Mouse (Mus musculus) G1E (cell line): ENCODE measurements around the gene Best1. TPM values are rescaled to one million over a fixed set of nuclear protein-coding genes. Genes with fewer than 3 reads are reported as not detected.

Source experiments
- ATAC-seq: 2 replicates; pipeline ENCODE4 v1.8.0; 2016; ENCODE audit warnings: mild to moderate bottlenecking; ENCODE audit not compliant: insufficient number of reproducible peaks, poor library complexity, low FRiP score, severe bottlenecking; ENCODE audit errors: extremely low read depth
- DNase-seq: peaks from one replicate; pipeline ENCODE4 v3.0.0; 2012; ENCODE audit warnings: low spot score
- H3K27me3 ChIP-seq: 2 replicates; pipeline ENCODE4 v1.6.1; 2012; ENCODE audit warnings: mild to moderate bottlenecking, low read length, inconsistent platforms; ENCODE audit not compliant: insufficient read depth
- H3K36me3 ChIP-seq: replicated peaks from 2 replicates; pipeline ENCODE3; 2012; ENCODE audit warnings: mild to moderate bottlenecking, inconsistent platforms
- H3K4me1 ChIP-seq: 2 replicates; pipeline ENCODE4 v1.6.1; 2012; ENCODE audit warnings: low read depth, low read length, inconsistent platforms, mixed read lengths; ENCODE audit not compliant: insufficient read depth
- H3K4me3 ChIP-seq: 2 replicates; pipeline ENCODE4 v1.5.1; 2012; ENCODE audit warnings: low read depth, mild to moderate bottlenecking, inconsistent platforms, low read length, moderate library complexity, mixed read lengths
- H3K9me3 ChIP-seq: replicated peaks from 2 replicates; pipeline ENCODE4 v1.6.1; 2012; ENCODE audit warnings: inconsistent platforms
- CTCF ChIP-seq: IDR thresholded peaks from 2 replicates; pipeline ENCODE4 v1.5.1; 2012; ENCODE audit warnings: low read depth, low read length, inconsistent platforms, mixed read lengths
- GATA1 ChIP-seq: IDR thresholded peaks from 2 replicates; pipeline ENCODE4 v1.6.1; 2012; ENCODE audit warnings: borderline replicate concordance, low read length, inconsistent platforms, mixed read lengths
- GATA2 ChIP-seq: IDR thresholded peaks from 2 replicates; pipeline ENCODE4 v1.6.1; 2012; ENCODE audit warnings: low read depth, low read length, inconsistent platforms, borderline replicate concordance
- POLR2AphosphoS5 ChIP-seq: IDR thresholded peaks from 2 replicates; pipeline ENCODE4 v1.6.1; 2012; ENCODE audit warnings: low read depth, low read length, inconsistent platforms; ENCODE audit not compliant: insufficient replicate concordance
- TAL1 ChIP-seq: conservative IDR thresholded peaks from 2 replicates; pipeline ENCODE4 v1.6.1; 2012; ENCODE audit warnings: low read depth, low read length, inconsistent platforms, mixed read lengths
- polyA plus RNA-seq: library from polyadenylated mRNA; stranded (reverse); fragments of >175 nt; gene quantifications from 2 replicates; pipeline ENCODE4 v1.2.3, GENCODE M21; 2012
- total RNA-seq, 2 experiments: library from RNA; stranded (forward) in 1 of 2; stranded (reverse) in 1 of 2; fragments of 200-1000 nt in 1 of 2; fragments of >200 nt in 1 of 2; fragmentation: Nextera tagmentation in 1 of 2; gene quantifications; 2 replicates each; pipeline ENCODE4 v1.2.3; 2014 to 2017

Gene Best1
- total and polyA plus RNA-seq, 3 experiments, result 0.03 to 0.22 TPM; not detected in 1

DNA sequence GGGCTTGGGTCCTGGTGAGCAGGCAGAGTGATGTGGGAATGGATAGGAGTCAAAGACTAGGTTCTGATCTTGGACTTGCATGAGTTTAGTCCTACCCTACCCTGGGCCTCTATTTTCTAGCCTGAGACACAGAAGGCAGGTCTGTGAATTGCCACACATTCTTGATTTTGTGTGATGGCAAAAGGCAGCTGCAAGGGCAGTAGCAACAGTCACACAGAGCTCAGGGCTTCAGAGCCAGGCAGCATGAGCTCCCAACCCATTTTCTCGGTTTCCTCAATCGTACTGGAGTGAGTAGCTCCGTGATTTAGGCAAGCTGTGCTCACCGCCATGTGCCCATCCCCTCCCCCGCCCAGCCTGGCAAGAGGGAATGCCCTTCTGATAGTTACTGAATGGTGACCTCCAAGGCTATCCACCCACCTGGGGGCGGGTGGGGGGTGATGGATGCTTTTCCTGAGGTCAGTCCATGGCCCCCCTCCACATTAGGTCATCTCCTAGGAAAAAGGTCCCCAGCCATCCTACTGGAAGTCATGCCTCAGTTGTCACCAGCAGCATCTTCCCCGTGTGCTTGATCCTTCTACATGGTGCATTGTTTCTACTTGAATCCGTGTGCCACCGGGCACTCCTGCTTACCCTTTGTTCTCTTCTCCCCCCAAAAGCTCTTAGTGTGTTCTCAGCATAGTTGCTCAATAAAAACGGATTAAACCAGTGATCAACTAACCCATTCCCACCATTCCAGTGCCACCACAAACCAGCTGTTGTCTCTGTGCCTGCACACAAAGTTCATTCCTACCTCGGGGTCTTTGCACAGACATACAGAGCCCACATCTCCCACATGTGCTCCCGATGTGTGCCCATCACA lies 4.0 kb downstream of the Best1 start:
- peaks cover 22% of the 10 kb centered on the region for H3K27me3 ChIP-seq
- H3K4me1 ChIP-seq, result peaks cover 41% of the 10 kb centered on the region
- no peak overlapping the region for H3K4me3 ChIP-seq
- no peak for TF ChIP-seq TAL1
- no peak for TF ChIP-seq POLR2AphosphoS5
- no peak for TF ChIP-seq GATA2
- no peak for TF ChIP-seq CTCF
- no peak for TF ChIP-seq GATA1
- peaks cover 3% of the 10 kb centered on the region for H3K9me3 ChIP-seq
- ATAC-seq (no peak), DNase-seq (no peak)
- H3K36me3 ChIP-seq, result no peaks in the 10 kb centered on the region

DNA sequence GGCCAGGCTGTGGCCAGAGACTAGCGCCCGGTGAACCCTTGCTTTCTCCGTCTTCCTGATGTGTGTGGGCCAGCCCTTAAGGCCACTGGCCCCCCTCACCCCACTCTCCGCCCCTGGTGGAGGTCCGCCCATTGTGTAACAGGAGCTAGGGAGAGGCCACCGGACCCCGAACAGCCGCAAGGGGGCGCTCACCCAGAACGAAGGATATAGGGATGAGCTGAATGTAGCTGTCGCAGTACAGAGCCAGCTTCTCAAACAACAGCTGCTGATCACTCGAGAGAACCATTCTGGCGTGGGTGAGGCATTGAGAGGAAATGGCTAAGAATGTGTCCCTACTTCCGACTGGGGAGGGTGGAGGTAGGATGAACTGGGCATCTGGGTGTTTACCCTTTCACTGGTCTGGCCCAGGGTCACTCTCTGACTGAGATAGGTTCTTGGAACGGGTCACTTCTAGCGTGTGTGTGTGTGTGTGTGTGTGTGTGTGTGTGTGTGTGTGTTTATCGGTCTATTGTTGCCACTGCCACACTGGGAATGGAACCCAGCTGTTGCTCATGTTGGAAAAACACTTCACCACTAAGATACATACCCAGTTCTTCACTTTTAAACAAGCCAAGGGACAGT lies 8.3 kb downstream of the Best1 start:
- no peaks in the 10 kb centered on the region for H3K36me3 ChIP-seq
- no peak for ATAC-seq
- H3K9me3 ChIP-seq, result no peaks in the 10 kb centered on the region
- H3K4me1 ChIP-seq, result peaks cover 73% of the 10 kb centered on the region
- peaks cover 11% of the 10 kb centered on the region; the same call in 1 of the 2 replicates for H3K27me3 ChIP-seq
- DNase-seq, result peak; percentile 53
- H3K4me3 ChIP-seq, result peak overlapping the region; percentile 62; the same call in 1 of the 2 replicates
- TF ChIP-seq POLR2AphosphoS5 (no peak), CTCF (peak; percentile 52; the same call in 1 of the 2 replicates)

DNA sequence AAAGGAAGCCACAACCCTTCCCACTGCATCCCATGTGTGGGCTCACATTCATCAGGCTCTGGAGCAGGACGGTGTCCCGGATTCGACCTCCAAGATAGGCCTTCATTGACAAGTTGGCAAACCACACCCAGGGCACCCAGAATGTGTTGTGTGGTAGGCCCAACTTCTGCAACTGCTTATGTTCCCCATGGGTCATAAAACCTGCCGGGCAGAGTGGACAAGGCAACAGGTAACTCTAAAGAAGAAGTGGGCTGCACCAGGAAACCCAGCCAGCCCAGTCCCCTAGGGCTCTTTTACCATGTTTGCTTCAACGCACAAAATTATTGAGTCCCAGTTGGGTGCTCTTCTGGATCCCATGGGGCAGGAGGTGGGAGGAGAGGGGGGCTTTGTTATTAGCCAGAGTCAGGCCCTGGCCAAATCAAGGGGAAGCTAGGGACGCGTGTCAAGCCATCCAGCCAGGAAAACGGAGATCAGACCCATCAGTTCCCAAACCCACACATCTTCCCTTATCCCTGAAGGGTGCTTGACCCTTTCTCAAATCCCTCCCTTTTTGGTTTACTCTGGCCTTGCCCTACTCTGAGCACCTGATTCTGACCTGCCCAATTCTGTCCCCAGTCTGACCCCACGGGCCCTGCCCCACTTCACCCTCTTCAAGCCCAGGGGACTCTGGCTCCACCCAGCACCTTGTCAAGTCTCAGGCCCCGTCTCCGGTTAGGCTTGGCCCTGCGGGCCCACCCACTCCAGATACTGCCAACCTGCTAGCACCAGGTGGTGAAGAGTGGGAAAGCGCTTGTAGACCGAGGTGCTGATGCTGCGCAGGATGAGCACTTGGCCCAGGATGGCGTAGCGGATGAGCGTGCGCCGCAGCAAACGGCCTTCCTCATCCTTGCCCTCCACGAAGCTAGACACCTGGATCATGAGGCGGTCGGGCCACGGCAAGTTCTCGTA lies 9.1 kb downstream of the Best1 start:
- Histone ChIP-seq H3K36me3 (no peaks in the 10 kb centered on the region), H3K9me3 (no peaks in the 10 kb centered on the region), H3K4me1 (peaks cover 80% of the 10 kb centered on the region), H3K4me3 (peak overlapping the region; percentile 62; the same call in 1 of the 2 replicates), H3K27me3 (peaks cover 4% of the 10 kb centered on the region; the same call in 1 of the 2 replicates)
- ATAC-seq (no peak), DNase-seq (no peak)
- no peak for TF ChIP-seq POLR2AphosphoS5
- no peak for TF ChIP-seq GATA2
- TF ChIP-seq CTCF, result no peak
- no peak for TF ChIP-seq GATA1
- TF ChIP-seq TAL1, result no peak

DNA sequence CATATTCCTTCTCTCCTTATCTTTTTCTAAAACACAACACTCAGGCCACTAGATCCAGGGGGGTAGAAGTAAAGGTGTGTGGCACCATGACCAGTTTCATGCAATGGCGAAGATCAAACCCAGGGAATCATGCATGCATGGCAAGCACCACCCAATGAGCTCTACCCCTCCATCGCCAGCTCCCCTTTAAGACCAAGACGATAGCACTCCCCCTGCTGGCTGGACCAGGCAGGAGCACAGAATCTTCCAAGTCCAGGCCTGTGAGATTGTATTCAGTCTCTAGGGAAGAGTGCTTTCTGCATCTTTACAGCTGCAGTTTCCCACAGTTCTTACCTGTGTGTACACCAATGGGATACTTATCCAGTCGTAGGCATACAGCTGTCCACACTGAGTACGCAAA lies 10.1 kb downstream of the Best1 start:
- DNase-seq (peak; percentile 57), ATAC-seq (no peak)
- no peaks in the 10 kb centered on the region for H3K27me3 ChIP-seq
- no peak overlapping the region; the same call in 1 of the 2 replicates for H3K4me3 ChIP-seq
- H3K36me3 ChIP-seq, result peaks cover 3% of the 10 kb centered on the region
- TF ChIP-seq TAL1 (no peak), GATA1 (no peak), GATA2 (no peak), POLR2AphosphoS5 (no peak), CTCF (peak; percentile 86)
- no peaks in the 10 kb centered on the region for H3K9me3 ChIP-seq
- peaks cover 79% of the 10 kb centered on the region for H3K4me1 ChIP-seq

DNA sequence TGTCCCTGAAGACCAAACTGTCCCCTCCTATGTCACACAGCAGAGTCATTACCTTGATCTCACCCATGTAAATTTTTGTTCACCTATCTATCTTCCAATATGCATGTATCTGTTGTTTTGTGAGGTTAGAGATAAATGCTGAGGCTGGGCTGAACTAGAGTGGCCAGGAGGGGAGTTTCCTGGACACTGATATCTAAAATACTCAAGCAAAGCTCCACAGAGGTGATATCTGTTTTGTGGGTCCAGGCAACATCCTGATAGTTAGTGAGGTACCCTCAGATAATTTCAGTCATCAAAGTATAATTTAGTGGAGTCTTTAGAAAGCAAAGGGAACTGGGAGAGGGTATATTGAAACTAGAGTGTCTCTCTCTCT lies 11.6 kb downstream of the Best1 start:
- Histone ChIP-seq H3K4me3 (peak overlapping the region; percentile 64; the same call in 1 of the 2 replicates), H3K36me3 (peaks cover 17% of the 10 kb centered on the region), H3K4me1 (peaks cover 92% of the 10 kb centered on the region), H3K27me3 (no peaks in the 10 kb centered on the region), H3K9me3 (no peaks in the 10 kb centered on the region)
- no peak for DNase-seq
- TF ChIP-seq TAL1 (peak; percentile 36; the same call in 1 of the 2 replicates), CTCF (no peak), POLR2AphosphoS5 (no peak)
- ATAC-seq, result peak; percentile 15; the same call in 1 of the 2 replicates
